In the genomic region with DNA sequence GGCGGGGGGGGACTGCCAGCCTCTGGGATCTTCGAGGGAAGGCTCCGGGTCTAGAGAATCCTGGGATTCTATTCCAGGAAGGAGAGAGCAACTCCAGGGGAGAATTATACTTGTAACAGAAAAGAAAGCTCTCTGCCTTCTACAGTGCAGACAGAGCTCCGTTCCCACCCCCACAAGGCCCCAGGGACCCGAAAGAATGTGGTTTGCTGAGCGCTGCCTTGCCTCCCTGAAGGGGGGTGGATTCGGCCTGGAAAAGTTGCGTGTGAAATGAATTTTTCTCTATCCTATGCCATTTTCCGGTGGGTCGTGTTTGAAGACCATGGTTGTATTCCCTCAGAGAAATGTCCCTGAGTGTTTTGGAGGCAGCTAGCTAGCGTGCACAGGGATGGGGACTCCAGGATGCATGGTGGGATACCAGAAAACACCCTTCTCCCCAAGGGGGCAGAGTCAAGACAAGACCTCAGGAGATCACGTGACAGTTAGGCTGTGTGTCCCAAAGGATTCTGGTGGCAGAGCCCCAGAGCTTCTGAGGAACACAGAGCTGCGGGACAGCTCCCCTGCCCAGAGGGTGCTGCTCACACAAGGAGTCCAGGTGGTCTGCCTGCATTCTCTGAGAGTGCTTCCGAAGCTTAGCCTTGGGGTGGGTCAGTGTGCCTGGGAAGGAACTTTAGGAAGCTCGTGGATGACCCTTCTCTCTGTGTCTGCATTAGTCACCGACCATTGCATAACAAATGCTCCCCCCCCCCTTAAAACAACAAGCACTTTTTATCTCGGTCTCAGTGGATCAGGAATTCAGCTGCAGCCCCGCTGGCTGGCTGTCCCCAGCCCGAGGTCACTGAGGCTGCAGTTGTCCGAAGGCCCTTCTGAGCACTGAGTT, we compare ENCODE assay signal across 8 mouse cellular contexts. TPM values are rescaled to one million over a fixed set of nuclear protein-coding genes. Genes with fewer than 3 reads are reported as not detected.
DNase-seq lines count a peak whose midpoint lies in the region; ATAC-seq and TF ChIP-seq lines count a peak whose summit lies in the region.

No protein-coding gene starts in this region.

- H3K9me3 ChIP-seq in MEL (replicated peaks; ENCODE audit: insufficient read depth, low read length) = no peaks in the 10 kb centered on the region
- H3K9me3 ChIP-seq in intestine, embryonic 15.5 days = no peaks in the 10 kb centered on the region
- H3K9me3 ChIP-seq in liver, postnatal 0 days (ENCODE audit: low read length) = no peaks in the 10 kb centered on the region

- no peaks in the 10 kb centered on the region for H3K4me1 ChIP-seq in MEL (ENCODE audit: control insufficient read depth in 1 of 2, insufficient read depth in 2 of 2, low read length in 2 of 2)
- H3K4me1 ChIP-seq in brown adipose tissue, adult 24 weeks (ENCODE audit: control insufficient read depth, insufficient read depth, insufficient read length, low read length) = peaks cover 10% of the 10 kb centered on the region
- peaks cover 51% of the 10 kb centered on the region for H3K4me1 ChIP-seq in intestine, embryonic 15.5 days (replicated peaks)
- peaks cover 30% of the 10 kb centered on the region for H3K4me1 ChIP-seq in liver, postnatal 0 days (ENCODE audit: insufficient read depth)
- peaks cover 7% of the 10 kb centered on the region for H3K4me1 ChIP-seq in small intestine, adult 2 months (ENCODE audit: control insufficient read depth, insufficient read depth, insufficient read length, low read length)

- H3K27me3 ChIP-seq in MEL (ENCODE audit: control insufficient read depth in 1 of 2, insufficient read depth in 2 of 2, low read length in 2 of 2) = peaks cover 0 to 11% of the 10 kb centered on the region in 2 experiments; a peak in 3 of 4 replicates
- no peaks in the 10 kb centered on the region for H3K27me3 ChIP-seq in intestine, embryonic 15.5 days (replicated peaks)
- peaks cover 9% of the 10 kb centered on the region; the same call in 1 of the 2 replicates for H3K27me3 ChIP-seq in liver, postnatal 0 days (ENCODE audit: insufficient read depth, low read length)
- 0 out of 2 replicates have a peak, but pooled peaks cover 3% of the 10 kb centered on the region for H3K27me3 ChIP-seq in small intestine, adult 2 months (ENCODE audit: control insufficient read depth, insufficient read depth, low read length)

- H3K9ac ChIP-seq in MEL (ENCODE audit: control insufficient read depth, low read depth, low read length, poor library complexity, severe bottlenecking) = no peak overlapping the region
- peak overlapping the region; percentile 26; the same call in 1 of the 2 replicates for H3K9ac ChIP-seq in intestine, embryonic 15.5 days
- H3K9ac ChIP-seq in liver, postnatal 0 days (replicated peaks) = no peak overlapping the region

- no peak for TF ChIP-seq RAD21 in MEL (IDR thresholded peaks at IDR 0.05; ENCODE audit: low read depth, low read length)

- H3K36me3 ChIP-seq in MEL (ENCODE audit: control insufficient read depth in 1 of 2, insufficient read depth in 2 of 2, low read length in 2 of 2) = no peaks in the 10 kb centered on the region
- H3K36me3 ChIP-seq in intestine, embryonic 15.5 days = no peaks in the 10 kb centered on the region
- no peaks in the 10 kb centered on the region for H3K36me3 ChIP-seq in liver, postnatal 0 days (replicated peaks; ENCODE audit: insufficient read depth, low read length)
- no peaks in the 10 kb centered on the region for H3K36me3 ChIP-seq in small intestine, adult 2 months (ENCODE audit: control insufficient read depth, insufficient read depth, low read length)

- no peak for TF ChIP-seq POLR2A in MEL (IDR thresholded peaks at IDR 0.05; ENCODE audit: control insufficient read depth in 1 of 2, insufficient read depth in 1 of 2, low read depth in 1 of 2, low read length in 2 of 2, poor library complexity in 1 of 2)
- no peak for TF ChIP-seq POLR2A in small intestine, adult 2 months (IDR thresholded peaks at IDR 0.05; ENCODE audit: low read depth, low read length)

- no peaks in the 10 kb centered on the region for H3K79me2 ChIP-seq in MEL (ENCODE audit: control insufficient read depth, insufficient read depth, low read length, poor library complexity)

- 12% methylated on average over 19 of the region's 20 CpGs for WGBS in intestine, embryonic 15.5 days
- 16% methylated on average over 19 of the region's 20 CpGs for WGBS in liver, postnatal 0 days (ENCODE audit: insufficient replicate concordance)
- WGBS in small intestine, adult 2 months = 29% methylated on average over 20 of the region's 20 CpGs

- H3K4me2 ChIP-seq in intestine, embryonic 15.5 days (replicated peaks) = peak overlapping the region; percentile 53
- peak overlapping the region; percentile 26 for H3K4me2 ChIP-seq in liver, postnatal 0 days (ENCODE audit: low read depth, low read length)

- H3K4me3 ChIP-seq in MEL (ENCODE audit: control insufficient read depth in 1 of 2, insufficient read depth in 1 of 2, low read depth in 2 of 2, low read length in 2 of 2) = no peak overlapping the region
- peak overlapping the region; percentile 35 for H3K4me3 ChIP-seq in brown adipose tissue, adult 24 weeks (ENCODE audit: insufficient read depth, low read depth, low read length)
- H3K4me3 ChIP-seq in intestine, embryonic 15.5 days (replicated peaks) = 0 out of 2 replicates have a peak overlapping the region, but pooled peaks have one; percentile 4
- no peak overlapping the region for H3K4me3 ChIP-seq in liver, postnatal 0 days (ENCODE audit: low read depth, low read length)
- H3K4me3 ChIP-seq in small intestine, adult 2 months (ENCODE audit: low read depth, low read length) = no peak overlapping the region

- ATAC-seq in intestine, embryonic 15.5 days = peak; percentile 42; the same call in 1 of the 2 replicates
- ATAC-seq in liver, postnatal 0 days = peak; percentile 15; the same call in 1 of the 2 replicates
- ATAC-seq in erythroblast, adult 5-6 weeks (replicated peaks; ENCODE audit: low FRiP score, poor library complexity, severe bottlenecking) = no peak

- TF ChIP-seq EP300 in MEL (IDR thresholded peaks at IDR 0.05; ENCODE audit: low read depth in 1 of 2, low read length in 2 of 2) = no peak
- 0 out of 2 replicates have a peak, but pooled peaks have one; percentile 12 for TF ChIP-seq EP300 in liver, postnatal 0 days (IDR thresholded peaks at IDR 0.05; ENCODE audit: low read depth)

- DNase-seq in MEL (ENCODE audit: low read depth, low spot score) = no peak
- DNase-seq in gastrocnemius, postnatal 4 days (ENCODE audit: low spot score in 2 of 2) = peak; percentile 66 to 87
- DNase-seq in liver, postnatal 0 days = peak; percentile 21
- DNase-seq in thymus, adult 18-20 months = no peak

- H3K27ac ChIP-seq in MEL (ENCODE audit: control insufficient read depth, low read depth, low read length) = no peak overlapping the region
- H3K27ac ChIP-seq in brown adipose tissue, adult 24 weeks (replicated peaks; ENCODE audit: low read depth, low read length) = peak overlapping the region; percentile 88
- peak overlapping the region; percentile 86 for H3K27ac ChIP-seq in intestine, embryonic 15.5 days
- 0 out of 2 replicates have a peak overlapping the region, but pooled peaks have one; percentile 22 for H3K27ac ChIP-seq in liver, postnatal 0 days (ENCODE audit: low read depth)
- peak overlapping the region; percentile 79 for H3K27ac ChIP-seq in small intestine, adult 2 months (ENCODE audit: insufficient read depth, low read depth, low read length)

- no peak for TF ChIP-seq CTCF in MEL (IDR thresholded peaks at IDR 0.05 in 2 of 3, conservative IDR thresholded peaks at IDR 0.05 in 1 of 3; ENCODE audit: control insufficient read depth in 1 of 3, insufficient read depth in 1 of 3, low read depth in 2 of 3, low read length in 3 of 3, poor library complexity in 1 of 3, severe bottlenecking in 1 of 3)
- no peak for TF ChIP-seq CTCF in liver, postnatal 0 days (IDR thresholded peaks at IDR 0.05; ENCODE audit: low read depth)
- TF ChIP-seq CTCF in small intestine, adult 2 months (IDR thresholded peaks at IDR 0.05; ENCODE audit: extremely low read depth, insufficient read length, insufficient replicate concordance, low read depth, low read length) = no peak

TF ChIP-seq in MEL, 35 proteins besides CTCF, POLR2A, EP300 and RAD21:
- TF ChIP-seq ZMIZ1 (IDR thresholded peaks at IDR 0.05; ENCODE audit: low read depth, low read length) (no peak), USF1 (IDR thresholded peaks at IDR 0.05; ENCODE audit: low read depth, low read length) (0 out of 2 replicates have a peak, but pooled peaks have one; percentile 38), ZNF384 (IDR thresholded peaks at IDR 0.05; ENCODE audit: low read depth, low read length) (no peak)
TF ChIP-seq in MEL: peak in this region for 1.

RNA-seq across cellular contexts. Expression of gene Cstad, which starts 6.4 kb away (rescaled TPM):
- total RNA-seq in MEL (2012; rRNA removed) = not detected in 2 replicates
- polyA plus RNA-seq in MEL (2012; ENCODE audit: insufficient read depth in 1 of 2, insufficient read length in 2 of 2, low read depth in 1 of 2, low replicate concordance in 2 of 2, missing spikeins in 1 of 2) = not detected
- not detected in 2 replicates for polyA plus RNA-seq in brown adipose tissue, adult 24 weeks (2012; ENCODE audit: insufficient read depth, insufficient read length, missing spikeins)
- 1 to 10 TPM; 4.5 to 4.6 TPM for total RNA-seq in gastrocnemius, postnatal 4 days (2021)
- polyA plus RNA-seq in intestine, embryonic 15.5 days (2015; fragmentation: Nextera tagmentation; extraction: Ambion mirVana) = 0.63 and 0.72 TPM in 2 replicates
- polyA plus RNA-seq in liver, postnatal 0 days (2015; fragmentation: Nextera tagmentation; extraction: Ambion mirVana) = 0.22 TPM in 2 replicates
- not detected in 2 replicates for polyA plus RNA-seq in small intestine, adult 2 months (2012; rRNA removed)
- not detected in 2 replicates for total RNA-seq in erythroblast, adult 5-6 weeks (2015; ENCODE audit: low replicate concordance)
- not detected in 2 replicates for total RNA-seq in erythroblast, adult 5-6 weeks (2017; ENCODE audit: low replicate concordance)

Comparison
In these comparisons a context has a peak if more than half of its experiments do, and no peak if none do; other contexts are left out.
1. DNase-seq: peak in gastrocnemius, postnatal 4 days (2 of 2) and liver, postnatal 0 days (single experiment); none in MEL (single experiment) and thymus, adult 18-20 months (0 of 2).
2. H3K4me3 ChIP-seq: peak in brown adipose tissue, adult 24 weeks (single experiment) and intestine, embryonic 15.5 days (single experiment); none in MEL (0 of 2), liver, postnatal 0 days (single experiment) and small intestine, adult 2 months (single experiment).